Mouse (Mus musculus) CH12F3 (cell line): ENCODE data around the gene Zdhhc20.
"Not testable (repeated sequence)": the region's sequence is repeated elsewhere in the genome, so short reads cannot be mapped to it uniquely, and the experiment has no call there.

Experiments used
- in situ Hi-C: fragments of 300-500 bp; cut with MboI; formaldehyde crosslinking; loops from 2 replicates; pipeline ENCODE4 v1.14.3; 2020; ENCODE audit warnings: low sequenced_read_pairs

The Zdhhc20 gene

DNA sequence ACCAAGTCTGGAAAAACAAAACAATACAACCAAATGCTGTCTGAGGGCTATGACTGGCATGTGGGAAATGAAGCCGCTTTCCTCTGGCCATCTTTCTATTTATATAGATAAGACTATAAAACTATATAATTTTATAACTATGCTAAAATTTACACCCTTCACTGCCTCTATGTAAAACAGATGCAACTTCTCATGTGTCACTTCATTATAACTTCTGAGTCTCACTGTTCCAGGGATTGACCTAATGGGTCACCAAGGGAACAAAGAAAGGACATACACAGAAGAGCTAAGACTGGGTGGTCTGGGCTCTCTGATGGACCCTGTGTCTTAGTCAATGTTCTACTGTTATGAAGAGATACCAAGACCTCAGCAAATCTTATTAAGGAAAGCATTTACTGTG lies 2.9 kb upstream of the Zdhhc20 start:
- in situ Hi-C loops: no loop called here

DNA sequence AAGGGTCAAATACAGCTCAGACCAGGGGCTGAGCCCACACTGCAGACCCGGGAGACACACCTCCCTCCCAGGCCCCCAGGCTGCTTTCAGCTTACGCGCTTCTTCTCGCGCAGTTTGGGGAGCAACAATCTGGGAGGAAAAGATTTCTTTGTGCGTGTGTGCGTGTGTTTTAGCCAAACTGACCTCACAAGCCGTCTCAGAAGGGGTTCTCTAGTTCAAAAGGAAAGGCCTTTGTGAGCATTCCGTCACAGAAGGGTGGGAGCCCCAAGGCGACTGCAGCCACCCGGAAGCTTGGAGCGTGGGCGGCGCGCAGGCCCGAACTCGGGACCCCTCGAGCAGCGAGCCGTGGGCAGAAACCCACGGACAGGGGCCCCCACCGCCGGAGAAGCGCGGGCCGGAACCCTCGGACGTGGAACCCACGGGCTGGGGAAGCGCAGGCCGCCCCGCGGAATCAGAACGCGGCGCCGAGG lies 500 bp downstream of the Zdhhc20 start:
- in situ Hi-C loops: no loop called here

DNA sequence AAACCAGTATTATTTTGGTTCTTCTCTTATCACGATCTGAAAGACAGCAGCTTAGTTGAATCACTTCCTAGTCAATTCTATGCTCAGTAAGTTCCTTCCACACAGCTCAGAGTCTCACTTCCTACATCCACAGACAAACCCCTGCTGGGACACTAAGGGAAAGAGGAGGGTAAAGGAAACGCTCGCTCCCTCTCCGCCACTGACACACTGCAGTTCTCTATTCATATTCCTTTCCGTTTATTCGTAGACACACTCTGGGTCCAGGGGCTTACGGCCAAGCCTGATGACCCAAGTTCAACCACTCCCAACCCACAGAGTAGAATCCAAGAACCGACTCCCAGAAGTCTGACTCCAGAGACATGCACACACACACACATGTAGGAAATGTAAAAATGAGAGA lies 2.9 kb downstream of the Zdhhc20 start:
- in situ Hi-C loops: no loop called here

DNA sequence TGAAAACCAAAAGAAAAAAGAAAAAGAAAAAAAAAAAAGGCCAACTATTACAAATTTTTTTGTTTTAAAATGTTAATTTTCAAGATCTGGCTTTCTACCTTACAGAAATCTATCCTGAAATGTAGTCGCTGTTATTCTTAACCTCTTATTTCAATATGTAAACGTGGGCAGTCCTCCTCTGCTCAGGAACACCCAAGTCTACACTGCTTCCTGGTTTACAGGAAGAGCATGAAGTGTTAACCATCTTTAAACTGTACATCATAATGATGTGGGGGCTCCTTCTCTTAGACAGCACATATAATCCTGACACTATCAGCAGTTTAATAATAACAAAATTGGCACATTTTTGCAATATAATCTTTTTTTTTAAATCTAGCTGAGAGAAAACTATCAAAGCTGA lies 4.0 kb downstream of the Zdhhc20 start:
- in situ Hi-C loops: no loop called here

DNA sequence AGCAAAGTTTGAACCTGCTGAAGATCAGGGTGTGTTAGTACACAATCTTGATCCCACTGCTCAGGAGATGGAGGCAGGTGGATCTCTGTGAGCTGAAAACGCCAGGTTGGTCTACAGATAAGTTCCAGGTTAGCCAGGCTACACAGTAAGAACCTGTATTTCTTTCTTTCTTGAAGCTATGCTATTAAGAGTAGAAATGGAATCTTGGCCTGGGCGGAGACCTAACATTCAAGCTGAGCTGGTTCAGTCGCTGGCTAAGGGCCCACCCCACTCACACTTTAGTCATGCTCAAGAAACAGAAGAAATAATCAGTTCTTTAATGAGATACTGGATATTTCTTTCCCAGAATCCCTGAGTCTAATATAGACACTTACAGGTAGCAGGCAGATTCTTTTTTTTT lies 6.7 kb downstream of the Zdhhc20 start:
- in situ Hi-C loops: no loop called here

DNA sequence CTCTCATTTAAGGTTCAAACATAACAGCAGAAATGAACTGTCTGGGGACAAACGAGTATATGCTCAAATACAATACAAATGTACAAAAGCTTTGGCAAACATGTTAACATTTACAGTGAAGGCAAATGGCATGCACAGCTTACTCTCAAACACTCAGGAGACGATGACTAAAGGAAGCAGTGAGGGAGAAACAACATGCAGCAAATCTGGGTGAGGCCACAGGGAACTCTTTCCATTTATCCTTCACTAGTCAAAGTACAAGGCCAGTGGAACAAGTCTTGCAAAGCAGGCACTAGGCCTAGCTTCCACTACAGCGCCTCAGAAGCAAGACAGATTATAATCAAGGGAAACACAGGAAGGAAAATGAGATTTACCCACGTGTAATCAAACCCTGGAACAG lies 7.4 kb downstream of the Zdhhc20 start:
- in situ Hi-C loops: no loop called here

DNA sequence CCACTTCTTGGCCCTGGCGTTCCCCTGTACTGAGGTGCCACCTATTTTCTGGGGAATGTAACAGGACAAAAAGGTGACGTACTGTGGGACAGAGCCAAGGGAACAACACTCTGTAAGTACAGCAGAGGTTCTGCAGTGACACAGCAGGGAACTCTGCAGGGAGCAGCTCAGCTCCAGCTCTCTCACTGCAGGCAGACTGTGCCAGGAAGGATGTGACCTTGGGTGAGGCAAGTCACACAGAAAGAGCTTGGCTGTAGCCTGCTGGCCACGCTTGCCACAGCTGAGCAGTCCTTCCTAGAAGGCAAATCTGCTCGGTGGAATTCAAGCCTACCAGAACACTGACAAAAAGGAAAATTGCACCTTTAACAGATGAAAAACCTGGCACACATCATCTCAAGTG lies 8.3 kb downstream of the Zdhhc20 start:
- in situ Hi-C loops: no loop called here

DNA sequence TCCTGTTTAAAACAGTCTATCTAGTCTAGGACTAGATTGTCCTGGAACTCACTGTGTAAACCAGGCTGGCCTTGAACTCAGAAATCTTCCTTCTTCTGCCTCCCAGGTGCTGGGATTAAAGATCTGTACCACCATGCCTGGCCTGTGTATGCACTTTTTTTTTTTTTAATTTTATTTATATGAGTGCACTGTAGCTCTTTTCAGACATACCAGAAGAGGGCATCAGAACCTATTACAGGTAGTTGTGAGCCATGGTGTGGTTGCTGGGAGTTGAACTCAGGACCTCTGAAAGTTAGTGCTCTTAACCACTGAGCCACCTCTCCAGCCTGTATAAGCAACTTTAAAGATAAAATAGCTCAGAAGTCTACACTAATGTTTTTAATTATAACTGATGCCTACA lies 9.0 kb downstream of the Zdhhc20 start:
- in situ Hi-C loops: no loop called here

DNA sequence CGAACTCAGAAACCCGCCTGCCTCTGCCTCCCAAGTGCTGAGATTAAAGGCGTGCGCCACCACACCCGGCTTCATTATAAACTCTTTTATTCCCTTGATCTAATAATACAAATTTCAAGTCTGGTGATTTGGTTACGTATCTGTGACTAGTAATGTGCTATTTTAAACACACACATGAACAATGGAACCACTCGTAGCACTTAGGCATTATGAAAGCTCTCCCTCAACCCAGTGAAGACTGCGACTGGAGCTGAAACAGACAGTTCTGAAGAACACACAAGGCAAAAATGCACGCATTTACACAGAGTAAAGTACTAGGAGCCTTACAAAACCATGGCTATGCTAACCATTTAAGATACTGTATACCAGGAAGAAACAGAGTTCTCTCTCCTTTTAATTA lies 12.2 kb downstream of the Zdhhc20 start:
- in situ Hi-C loops: no loop called here

DNA sequence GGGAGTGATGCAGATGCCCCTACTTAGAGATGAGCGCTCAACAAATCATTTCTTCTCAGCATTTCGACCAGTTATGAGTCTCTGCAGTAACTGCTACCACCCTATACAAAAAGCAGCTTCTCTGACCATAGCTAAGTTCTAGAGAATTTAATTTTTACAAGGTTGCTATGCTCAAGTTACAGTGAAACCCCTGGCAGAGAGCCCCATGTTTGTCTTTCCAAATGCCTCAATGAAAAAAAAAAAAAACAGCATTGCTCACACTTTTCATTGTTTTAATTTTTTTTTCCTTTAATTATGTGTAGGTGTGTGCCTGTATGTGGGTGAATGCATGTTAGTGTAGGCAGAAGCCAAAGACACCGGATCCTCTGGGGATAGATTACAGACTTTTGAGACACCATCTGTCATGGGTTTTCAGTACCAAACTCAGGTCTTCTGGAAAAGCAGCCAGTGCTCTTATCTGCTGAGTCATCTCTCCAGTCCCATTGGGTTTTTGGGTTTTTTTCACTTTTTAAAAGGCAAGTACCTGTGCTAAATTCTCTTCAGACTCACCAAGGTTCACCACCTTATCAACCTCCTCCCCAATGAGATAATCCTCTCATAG lies 23.3 kb downstream of the Zdhhc20 start:
- in situ Hi-C loops: no loop called here

DNA sequence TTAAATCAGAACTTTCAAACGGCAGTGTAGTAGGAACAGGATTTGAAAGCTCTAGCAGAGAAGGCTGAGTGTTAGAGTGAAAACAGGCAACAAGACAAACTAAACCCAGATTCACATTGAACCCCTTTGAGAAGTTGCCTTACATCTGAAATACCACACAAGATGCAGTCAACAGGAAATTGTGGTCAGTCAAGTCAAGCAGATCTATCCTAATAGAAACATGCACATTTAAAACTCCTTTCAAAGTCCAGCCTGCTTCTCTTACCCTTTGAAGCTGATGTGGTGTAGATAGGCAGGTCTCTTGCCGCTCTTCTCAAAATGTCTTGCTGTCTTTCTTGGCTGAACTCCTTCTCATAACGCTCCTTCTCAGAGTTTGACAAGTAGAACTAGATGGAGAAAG lies 24.8 kb downstream of the Zdhhc20 start:
- in situ Hi-C loops: no loop called here

DNA sequence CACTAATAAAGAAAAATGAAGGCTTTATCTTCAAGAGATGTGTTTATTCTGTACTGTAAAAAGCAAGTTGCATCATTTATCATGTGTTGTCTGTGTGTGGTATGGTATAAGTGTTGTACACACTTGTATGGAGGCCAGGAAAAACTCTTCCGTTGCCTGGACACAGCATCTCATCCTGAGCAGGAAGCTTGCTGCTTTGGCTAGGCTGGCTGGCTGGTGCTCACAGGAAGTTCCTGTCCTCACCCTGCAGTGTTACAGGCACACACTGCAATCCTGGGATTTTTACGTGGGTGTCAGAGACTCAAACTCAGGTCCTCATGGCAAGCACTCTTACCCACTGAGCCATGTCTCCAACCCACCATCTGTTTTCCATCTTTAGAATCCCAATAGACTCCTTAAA lies 26.9 kb downstream of the Zdhhc20 start:
- in situ Hi-C loops: no loop called here

DNA sequence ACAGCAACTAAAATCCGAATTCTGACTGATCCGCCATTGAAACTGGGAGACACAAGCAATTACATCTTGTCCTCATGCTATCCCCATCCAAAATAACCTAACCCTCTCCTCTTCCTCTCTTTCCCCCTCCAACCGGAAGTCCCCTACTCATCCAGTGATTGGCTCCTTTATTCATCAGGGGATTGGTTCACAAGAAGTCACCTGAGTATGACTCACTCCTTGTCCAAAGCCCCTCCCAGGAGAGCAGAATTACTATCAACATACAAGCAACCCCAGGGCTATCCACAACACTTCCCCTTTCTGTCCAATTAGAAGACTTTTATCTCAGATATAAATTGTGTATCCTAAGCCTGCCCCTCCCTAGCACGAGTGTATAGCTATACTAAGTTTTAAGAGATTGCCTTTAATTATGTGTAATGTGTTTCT lies 28.1 kb downstream of the Zdhhc20 start:
- in situ Hi-C loops: no loop called here

DNA sequence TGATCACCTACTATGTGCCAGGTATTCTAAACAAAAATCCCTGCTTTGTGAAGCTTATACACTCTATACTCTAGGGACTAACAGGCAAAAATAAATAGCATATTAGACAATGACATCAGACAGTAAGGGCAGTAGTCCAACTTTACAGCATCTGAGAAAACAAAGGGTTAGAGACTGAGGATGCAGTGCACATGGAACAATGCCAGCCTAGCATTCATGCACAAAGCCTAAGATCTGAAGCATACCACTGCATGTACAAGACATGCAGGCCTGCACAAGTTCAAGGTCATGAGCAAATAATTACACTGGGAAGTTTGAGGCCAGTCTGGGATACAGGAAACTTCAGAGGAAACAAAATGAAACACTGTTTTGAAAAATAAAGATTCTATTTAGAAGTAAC lies 30.6 kb downstream of the Zdhhc20 start:
- in situ Hi-C loops: no loop called here

DNA sequence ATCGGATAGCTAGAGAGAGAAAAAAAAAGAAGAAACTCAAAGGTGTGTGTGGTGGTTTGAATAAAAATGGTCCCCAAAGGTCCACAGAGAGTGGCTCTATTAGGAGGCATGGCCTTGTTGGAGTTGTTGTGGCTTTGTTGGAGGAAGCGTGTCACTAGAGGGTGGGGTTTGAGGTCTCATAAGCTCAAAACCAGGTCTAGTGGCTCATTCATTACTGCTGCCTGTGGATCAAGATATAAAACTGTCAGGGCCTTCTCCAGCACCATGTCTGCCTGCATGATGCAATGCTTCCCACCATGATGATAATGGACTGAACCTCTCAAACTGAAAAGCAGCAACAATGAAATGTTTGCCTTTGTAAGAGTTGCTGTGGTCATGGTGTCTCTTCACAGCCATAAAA lies 31.5 kb downstream of the Zdhhc20 start:
- in situ Hi-C loops: no loop called here

DNA sequence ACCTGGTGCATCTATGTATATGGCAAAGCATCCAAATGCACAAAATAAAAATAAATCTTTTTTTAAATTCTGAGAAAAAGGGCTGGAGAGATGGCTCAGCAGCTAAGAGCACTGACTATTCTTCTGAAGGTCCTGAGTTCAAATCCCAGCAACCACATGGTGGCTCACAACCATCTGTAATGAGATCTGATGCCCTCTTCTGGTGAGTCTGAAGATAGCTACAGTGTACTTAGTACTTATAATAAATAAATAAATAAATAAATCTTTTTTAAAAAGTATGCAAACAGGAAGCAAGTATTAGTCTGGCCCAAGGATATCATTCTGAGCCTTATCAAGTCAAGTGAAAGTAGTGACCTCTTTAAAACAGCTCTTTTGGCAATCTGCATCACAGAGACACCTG lies 34.0 kb downstream of the Zdhhc20 start:
- in situ Hi-C loops: not testable (repeated sequence)

DNA sequence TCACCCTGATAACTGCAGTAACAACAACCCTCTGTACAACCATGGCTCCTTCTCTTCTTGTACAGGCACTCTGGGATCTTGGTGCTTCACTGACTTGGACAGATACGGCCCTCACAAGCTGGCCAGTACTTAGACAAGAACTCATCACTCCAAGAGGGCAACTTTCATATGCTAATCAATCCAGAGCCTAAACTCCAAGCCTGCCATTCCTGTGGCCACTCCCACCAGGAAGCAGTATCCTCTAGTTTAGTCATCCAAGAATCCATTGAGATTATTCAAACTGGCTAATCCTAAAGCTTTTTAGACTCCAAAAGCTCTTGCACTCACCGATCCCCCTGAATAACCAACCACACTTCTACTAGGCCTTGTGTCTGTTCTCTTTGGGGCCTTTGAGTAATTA lies 37.1 kb downstream of the Zdhhc20 start:
- in situ Hi-C loops: no loop called here

DNA sequence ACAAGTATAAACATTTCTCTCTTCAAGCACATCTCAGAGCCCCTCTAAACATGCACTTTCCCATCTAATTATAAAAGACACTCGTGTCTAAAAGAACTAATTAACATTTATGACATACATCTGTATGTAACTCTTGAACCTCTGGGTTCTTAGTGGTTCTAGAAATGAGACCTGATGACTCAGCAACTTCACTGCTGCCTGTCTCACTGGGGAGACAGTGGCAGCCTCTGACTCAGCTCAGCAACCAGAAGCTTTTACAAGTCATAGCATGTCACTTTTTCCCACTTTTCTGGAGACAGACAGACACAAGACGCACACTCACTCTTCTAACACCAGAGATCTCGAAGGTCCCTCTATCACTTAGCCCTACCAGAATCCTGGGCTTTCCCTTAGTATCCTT lies 39.7 kb downstream of the Zdhhc20 start:
- in situ Hi-C loops: no loop called here

DNA sequence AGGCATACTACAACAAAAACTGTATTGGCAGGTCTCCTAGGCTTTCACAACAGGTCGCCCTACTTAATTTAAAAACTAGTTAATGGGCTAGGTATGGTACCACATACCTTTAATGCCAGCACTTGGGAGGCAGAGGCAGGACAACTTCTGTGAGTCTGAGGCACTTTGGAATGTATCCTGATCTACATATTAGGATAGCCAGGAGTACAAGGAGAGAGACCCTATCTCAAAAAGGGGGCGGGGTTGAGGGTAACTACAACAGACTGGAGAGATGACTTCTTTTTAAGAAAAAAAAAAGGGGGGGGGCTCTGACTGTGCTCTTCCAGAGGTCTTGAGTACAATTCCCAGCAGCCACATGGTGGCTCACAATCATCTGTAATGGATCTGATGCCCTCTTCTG lies 41.4 kb downstream of the Zdhhc20 start:
- in situ Hi-C loops: no loop called here

DNA sequence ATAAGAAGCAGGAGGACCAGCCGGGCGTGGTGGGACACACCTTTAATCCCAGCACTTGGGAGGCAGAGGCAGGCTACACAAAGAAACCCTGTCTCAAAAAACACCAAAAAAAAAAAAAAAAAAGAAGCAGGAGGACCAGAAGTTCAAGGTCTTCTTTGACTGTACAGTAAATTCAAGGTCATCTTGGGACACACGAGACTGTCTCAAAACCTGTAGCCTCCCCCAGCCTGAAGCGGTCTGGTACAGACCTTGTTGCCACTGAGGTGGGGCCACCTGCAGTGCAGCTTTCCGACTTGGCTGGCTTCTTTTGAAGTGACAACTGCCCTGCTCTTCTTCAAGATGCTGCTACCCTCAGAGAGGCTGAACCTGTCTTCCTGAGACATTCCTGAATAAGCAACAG lies 42.0 kb downstream of the Zdhhc20 start:
- in situ Hi-C loops: not testable (repeated sequence)

DNA sequence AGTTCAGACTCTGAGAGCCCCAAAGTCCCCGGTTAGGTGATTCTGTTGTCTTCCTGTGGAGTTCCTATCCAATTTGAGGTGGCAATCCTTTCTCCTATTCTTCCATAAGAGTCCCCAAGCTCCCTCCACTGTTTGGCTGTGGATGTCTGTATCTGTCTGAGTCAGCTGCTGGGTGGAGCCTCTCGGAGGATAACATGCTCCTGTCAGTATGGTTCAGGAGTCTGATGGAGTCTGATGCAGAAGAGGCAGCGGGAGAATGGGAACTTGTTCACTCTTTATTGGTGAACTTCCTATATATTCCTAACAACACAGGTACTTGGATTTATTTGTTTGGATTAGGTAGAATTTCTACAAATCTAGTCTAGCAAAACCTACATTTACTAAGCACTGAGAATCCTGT lies 45.5 kb downstream of the Zdhhc20 start:
- in situ Hi-C loops: no loop called here

DNA sequence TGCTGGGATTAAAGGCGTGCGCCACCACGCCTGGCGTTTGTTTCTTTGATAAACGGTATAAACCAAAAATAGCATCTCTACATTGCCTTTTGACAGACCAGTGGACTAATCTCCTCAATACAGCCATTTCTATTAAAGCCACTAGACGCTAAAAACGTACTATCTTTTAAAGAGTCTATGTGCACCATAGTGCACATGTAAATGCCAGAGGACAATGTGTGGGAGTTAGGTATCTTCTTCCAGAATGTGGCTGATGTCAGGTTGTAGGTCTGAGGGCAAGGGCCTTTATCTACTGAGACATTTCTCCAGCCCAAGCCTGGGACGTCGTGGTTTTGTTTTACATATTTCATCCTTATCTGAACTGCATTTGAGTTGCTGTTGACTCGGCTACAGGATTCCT lies 54.9 kb downstream of the Zdhhc20 start:
- in situ Hi-C loops: no loop called here

DNA sequence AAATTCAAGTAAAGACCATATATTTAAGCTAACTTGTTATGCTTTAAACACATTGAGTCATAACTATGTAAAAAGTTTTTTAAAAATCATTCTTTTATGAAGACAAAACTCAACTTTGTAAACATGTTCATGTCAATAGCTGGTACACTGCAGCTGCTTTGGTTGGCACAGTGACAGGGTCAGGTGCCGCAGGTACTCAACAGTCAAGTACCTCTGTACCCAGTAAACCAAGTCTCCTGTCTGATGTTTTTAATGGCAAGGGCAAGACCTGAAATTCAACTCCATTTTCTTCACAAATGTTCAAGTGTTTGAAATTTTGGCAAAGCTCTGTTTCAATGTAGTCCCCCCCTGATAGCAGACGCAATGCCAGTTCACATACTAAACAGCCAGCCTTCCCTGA lies 56.5 kb downstream of the Zdhhc20 start:
- in situ Hi-C loops: no loop called here

DNA sequence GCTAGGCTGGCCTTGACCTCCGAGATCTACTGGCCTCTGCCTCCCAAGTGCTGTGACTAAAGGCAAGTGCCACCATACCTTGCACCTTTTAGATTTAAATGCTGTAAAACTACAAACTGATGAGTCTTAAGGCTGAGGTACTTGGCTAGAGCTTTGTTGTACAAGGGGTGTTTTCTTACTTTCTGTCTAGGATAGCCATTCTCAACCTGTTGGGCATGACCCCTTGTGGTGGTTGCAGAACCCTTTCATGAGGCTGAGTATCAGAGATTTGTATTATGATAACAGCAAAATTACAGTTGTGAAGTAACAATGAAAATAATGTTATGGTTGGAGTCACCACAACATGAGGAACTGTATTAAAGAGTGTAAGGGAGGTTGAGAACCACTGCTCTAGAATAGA lies 62.8 kb downstream of the Zdhhc20 start:
- in situ Hi-C loops: no loop called here
